Mouse (Mus musculus) spleen, postnatal 14 days (tissue): Measurements from ENCODE around the gene Olfr725.

Experiments used
- DNase-seq, 2 experiments: peaks; one replicate each; pipeline ENCODE4 v3.0.0; 2021 to 2022; ENCODE audit warnings: low spot score in 2 of 2

Gene Olfr725

DNA sequence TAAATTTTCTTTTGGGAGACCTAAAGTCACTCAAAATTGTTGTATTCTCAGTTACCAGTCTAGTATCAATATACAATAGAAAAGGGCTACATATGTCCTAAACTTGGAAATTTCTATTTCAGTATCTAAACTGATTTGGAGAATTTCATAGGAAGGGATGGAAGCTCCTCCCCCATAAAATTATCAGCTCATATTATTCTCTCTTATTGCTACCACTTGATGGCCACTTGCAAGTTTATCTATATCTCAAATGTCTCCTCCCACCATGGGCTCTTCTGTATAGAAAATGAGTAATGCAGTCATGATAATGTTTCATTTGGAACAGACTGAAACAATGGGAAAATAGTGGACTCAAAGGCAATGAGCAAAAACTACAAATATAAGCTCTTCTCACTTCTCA is at the start of gene Olfr725:
Olfr725 (minus strand) TSS at position 101 of the 400 bp plus-strand sequence.
- no peak for DNase-seq

DNA sequence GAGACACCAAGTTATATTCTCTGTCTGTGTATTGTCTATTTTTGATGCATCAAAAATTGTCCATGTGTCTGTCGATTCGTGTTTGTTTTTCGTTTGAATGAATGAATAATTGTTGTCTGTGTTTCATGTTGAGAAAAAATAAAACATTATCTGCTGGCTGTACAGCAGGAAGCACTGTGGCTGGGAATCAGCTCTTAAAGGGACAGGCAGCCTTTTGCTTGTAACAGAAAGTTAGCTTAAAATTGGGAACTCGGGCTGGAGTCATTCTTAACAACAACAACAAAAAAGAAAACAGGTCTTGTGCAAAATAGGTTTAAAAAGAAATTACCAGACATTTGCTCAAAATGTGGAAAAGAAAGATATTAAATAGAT is 22.5 kb upstream of the Olfr725 start:
- DNase-seq = no peak

DNA sequence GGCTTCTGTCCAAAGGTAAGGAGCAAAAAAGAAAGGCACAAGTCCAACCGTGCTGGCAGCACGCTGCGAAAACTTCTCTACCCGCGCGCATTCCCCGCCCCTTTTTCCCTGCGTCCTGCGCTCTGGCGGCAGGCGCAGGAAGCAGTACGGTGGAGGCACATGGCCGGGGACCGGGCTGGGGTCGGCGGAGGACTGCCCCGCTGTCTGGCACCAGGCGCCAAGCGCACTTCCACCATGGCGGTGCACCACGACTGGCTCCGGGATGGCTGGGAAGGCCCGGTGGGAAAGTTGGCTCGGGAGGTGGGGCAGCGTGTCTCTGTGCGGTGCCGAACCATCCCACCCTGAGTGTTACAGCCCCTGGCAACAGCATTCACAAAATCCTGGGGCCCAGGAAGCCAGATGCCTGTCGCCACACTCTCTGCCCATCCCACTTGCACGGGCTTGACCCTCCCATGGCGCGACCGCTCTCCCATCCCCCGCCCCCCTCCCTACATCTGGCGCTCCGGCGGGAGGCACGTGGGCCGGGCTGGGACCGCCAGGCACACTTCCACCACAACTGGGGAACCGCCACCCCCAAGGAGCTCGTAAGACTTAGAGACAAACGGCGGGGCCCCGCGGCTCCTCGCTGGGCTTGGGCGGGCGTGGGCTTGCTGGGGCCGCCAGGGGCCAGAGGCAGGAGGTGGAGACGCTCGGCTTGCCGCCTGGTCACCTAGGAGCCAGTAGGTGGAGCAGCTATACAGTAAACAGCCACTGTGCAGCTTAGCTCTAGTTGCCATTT is 22.0 kb upstream of the Olfr725 start:
- peak in 1 of 2 experiments; percentile 6 for DNase-seq

- no peak for DNase-seq
These were observed 21.4 kb upstream of the Olfr725 start for GRCm38 (mm10) chr14:50061590-50061954.

- DNase-seq = no peak
These were observed 21.0 kb upstream of the Olfr725 start for GRCm38 (mm10) chr14:50061179-50061578.

- no peak for DNase-seq
These were observed 8.1 kb downstream of the Olfr725 start for GRCm38 (mm10) chr14:50032041-50032440.

DNA sequence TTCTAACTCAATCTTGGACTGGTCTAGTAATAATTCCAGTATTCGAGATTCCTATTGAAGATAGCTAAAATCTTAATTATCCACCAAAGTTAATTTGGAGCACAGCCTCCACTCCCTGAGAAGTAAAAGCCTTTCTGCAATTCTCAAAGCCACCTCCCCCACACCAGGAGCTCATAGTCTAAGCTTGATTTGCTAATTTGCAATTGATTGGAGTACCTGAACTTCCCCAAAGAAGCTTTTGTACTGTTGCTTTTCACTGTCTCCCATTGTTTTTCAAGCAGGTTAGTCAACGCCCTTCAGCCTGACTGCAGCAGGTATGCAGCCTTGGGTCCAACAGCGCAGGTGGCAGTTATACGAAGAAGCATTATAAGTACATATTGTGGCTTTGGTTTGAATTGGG is 8.8 kb downstream of the Olfr725 start:
- no peak for DNase-seq

DNA sequence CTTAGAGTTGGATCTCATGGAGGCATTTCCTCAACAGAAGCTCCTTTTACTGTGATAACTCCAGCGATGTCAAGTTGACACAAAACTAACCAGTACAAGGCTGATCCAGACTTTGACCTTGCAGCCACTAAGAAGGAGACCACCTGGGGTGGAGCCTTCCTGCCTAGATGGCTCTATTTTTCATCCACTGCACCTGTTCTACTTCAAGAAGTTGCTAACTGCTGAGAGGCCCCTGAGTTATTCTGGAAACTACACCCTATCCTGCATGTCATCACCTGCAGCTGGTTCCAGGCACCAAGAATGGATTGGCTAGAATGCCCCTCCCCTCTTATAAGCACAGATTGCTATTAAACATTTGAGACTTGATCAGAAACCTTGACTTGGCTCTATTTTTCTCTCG is 13.8 kb downstream of the Olfr725 start:
- DNase-seq = no peak
